Mouse (Mus musculus) G1E (cell line): ENCODE measurements around the gene Fam131b. TPM values are rescaled to one million over a fixed set of nuclear protein-coding genes. Genes with fewer than 3 reads are reported as not detected.

Source experiments
- ATAC-seq: 2 replicates; pipeline ENCODE4 v1.8.0; 2016; ENCODE audit warnings: mild to moderate bottlenecking; ENCODE audit not compliant: insufficient number of reproducible peaks, poor library complexity, low FRiP score, severe bottlenecking; ENCODE audit errors: extremely low read depth
- DNase-seq: peaks from one replicate; pipeline ENCODE4 v3.0.0; 2012; ENCODE audit warnings: low spot score
- H3K27me3 ChIP-seq: 2 replicates; pipeline ENCODE4 v1.6.1; 2012; ENCODE audit warnings: mild to moderate bottlenecking, low read length, inconsistent platforms; ENCODE audit not compliant: insufficient read depth
- H3K36me3 ChIP-seq: replicated peaks from 2 replicates; pipeline ENCODE3; 2012; ENCODE audit warnings: mild to moderate bottlenecking, inconsistent platforms
- H3K4me1 ChIP-seq: 2 replicates; pipeline ENCODE4 v1.6.1; 2012; ENCODE audit warnings: low read depth, low read length, inconsistent platforms, mixed read lengths; ENCODE audit not compliant: insufficient read depth
- H3K4me3 ChIP-seq: 2 replicates; pipeline ENCODE4 v1.5.1; 2012; ENCODE audit warnings: low read depth, mild to moderate bottlenecking, inconsistent platforms, low read length, moderate library complexity, mixed read lengths
- H3K9me3 ChIP-seq: replicated peaks from 2 replicates; pipeline ENCODE4 v1.6.1; 2012; ENCODE audit warnings: inconsistent platforms
- CTCF ChIP-seq: IDR thresholded peaks from 2 replicates; pipeline ENCODE4 v1.5.1; 2012; ENCODE audit warnings: low read depth, low read length, inconsistent platforms, mixed read lengths
- GATA1 ChIP-seq: IDR thresholded peaks from 2 replicates; pipeline ENCODE4 v1.6.1; 2012; ENCODE audit warnings: borderline replicate concordance, low read length, inconsistent platforms, mixed read lengths
- GATA2 ChIP-seq: IDR thresholded peaks from 2 replicates; pipeline ENCODE4 v1.6.1; 2012; ENCODE audit warnings: low read depth, low read length, inconsistent platforms, borderline replicate concordance
- POLR2AphosphoS5 ChIP-seq: IDR thresholded peaks from 2 replicates; pipeline ENCODE4 v1.6.1; 2012; ENCODE audit warnings: low read depth, low read length, inconsistent platforms; ENCODE audit not compliant: insufficient replicate concordance
- TAL1 ChIP-seq: conservative IDR thresholded peaks from 2 replicates; pipeline ENCODE4 v1.6.1; 2012; ENCODE audit warnings: low read depth, low read length, inconsistent platforms, mixed read lengths
- polyA plus RNA-seq: library from polyadenylated mRNA; stranded (reverse); fragments of >175 nt; gene quantifications from 2 replicates; pipeline ENCODE4 v1.2.3, GENCODE M21; 2012
- total RNA-seq, 2 experiments: library from RNA; stranded (forward) in 1 of 2; stranded (reverse) in 1 of 2; fragments of 200-1000 nt in 1 of 2; fragments of >200 nt in 1 of 2; fragmentation: Nextera tagmentation in 1 of 2; gene quantifications; 2 replicates each; pipeline ENCODE4 v1.2.3; 2014 to 2017

Gene Fam131b
- total and polyA plus RNA-seq, 3 experiments, result 0.01 to 0.05 TPM; not detected in 1

DNA sequence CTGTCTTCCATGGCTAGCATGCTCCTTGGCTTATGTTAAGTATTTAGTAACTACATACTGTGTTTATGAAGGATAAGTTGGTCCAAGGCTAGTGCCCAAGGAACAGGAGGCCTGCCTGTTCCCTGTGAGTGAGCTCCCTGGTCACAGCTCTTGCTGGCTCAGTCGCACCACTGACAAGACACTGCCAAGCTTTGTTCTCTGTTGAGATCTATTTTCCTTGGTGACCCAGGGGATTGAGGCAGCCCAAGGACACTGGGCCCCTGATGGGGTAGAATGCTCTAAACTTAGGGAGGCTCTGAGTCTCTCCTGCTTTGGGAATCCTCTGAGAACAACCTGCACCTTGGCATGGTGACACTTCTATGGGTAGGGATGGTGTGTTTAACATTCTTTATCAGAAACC, 37.6 kb upstream of the Fam131b start:
- H3K4me3 ChIP-seq, result no peak overlapping the region

DNA sequence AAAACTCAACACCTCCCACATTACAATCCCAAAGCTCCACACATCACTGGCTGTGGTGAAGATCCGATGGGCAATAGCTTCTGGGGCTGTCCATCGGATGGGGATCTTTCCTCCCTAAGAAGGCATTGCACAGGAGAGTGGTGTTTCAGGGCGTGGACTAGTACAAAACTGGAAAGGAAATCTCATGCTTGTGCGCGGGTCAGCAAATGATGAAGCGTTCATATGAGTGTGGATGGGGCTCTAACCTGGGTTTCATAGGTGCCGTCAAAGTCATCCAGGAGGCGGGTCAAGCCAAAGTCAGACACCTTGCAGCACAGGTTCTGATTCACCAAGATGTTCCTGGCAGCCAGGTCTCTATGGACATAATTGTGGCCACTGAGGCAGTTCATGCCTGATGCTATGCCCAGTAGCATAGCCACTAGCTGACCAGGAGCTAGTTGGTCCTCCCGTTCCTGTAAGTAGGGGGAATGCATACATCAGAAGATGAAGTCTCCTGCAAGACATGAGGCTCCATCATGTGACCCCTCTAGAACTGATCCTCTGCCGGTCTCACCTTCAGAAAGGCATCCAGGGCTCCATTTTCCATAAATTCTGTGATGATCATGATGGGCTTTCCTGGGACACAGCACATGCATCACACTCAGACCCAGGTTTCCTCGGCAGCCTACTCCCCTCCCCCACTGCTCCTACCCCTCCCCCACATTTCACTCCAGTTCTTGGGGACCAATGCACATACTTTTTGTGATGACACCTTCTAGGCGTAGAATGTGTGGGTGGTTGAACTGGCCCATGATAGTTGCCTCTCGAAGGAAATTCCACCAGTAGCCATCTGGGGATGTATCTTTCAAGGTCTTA, 36.8 kb upstream of the Fam131b start:
- Histone ChIP-seq H3K4me3 (no peak overlapping the region), H3K27me3 (peaks cover 23% of the 10 kb centered on the region), H3K36me3 (peaks cover 29% of the 10 kb centered on the region), H3K9me3 (no peaks in the 10 kb centered on the region), H3K4me1 (no peaks in the 10 kb centered on the region; the same call in 1 of the 2 replicates)
- no peak for TF ChIP-seq TAL1
- TF ChIP-seq GATA2, result no peak
- no peak for TF ChIP-seq POLR2AphosphoS5
- TF ChIP-seq CTCF, result no peak
- TF ChIP-seq GATA1, result no peak
- no peak for ATAC-seq
- no peak for DNase-seq

More for the DNA sequence above, 37.6 kb upstream of the Fam131b start:
- Histone ChIP-seq H3K36me3 (peaks cover 21% of the 10 kb centered on the region), H3K27me3 (peaks cover 23% of the 10 kb centered on the region), H3K9me3 (no peaks in the 10 kb centered on the region), H3K4me1 (no peaks in the 10 kb centered on the region; the same call in 1 of the 2 replicates)
- TF ChIP-seq GATA1, result no peak
- no peak for TF ChIP-seq CTCF
- no peak for TF ChIP-seq TAL1
- TF ChIP-seq GATA2, result no peak
- TF ChIP-seq POLR2AphosphoS5, result no peak
- ATAC-seq (no peak), DNase-seq (no peak)

DNA sequence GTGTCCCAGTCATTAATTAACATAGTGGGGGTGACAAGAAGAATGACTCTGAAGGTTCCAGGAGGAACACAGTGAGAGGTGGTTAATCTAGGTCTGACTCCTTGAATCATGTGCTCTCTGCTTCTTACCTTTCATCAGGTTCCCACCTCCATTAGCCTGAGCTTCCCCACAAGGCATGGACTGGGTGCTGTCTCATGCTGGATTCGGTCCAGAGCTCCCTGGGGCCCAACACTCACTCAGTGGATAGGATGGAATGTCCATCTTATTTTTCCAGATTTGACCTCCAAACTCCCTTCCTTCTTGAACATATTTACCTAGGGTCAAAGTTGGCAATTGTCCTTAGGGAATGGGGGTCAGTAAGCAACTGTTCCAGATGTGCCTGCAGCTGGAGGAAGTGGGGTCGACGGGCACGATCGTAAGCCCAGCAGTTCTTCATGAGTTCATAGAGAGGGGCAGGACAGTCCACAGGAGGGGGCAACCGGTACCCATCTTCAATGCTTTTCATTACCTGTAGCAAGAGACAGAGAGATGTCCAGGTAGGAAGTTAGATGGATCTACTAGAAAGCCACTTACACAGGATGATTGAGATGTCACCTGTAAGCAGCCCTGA, 35.9 kb upstream of the Fam131b start:
- no peak overlapping the region for H3K4me3 ChIP-seq
- H3K9me3 ChIP-seq, result no peaks in the 10 kb centered on the region
- no peak for DNase-seq
- no peak for TF ChIP-seq GATA2
- no peak for TF ChIP-seq POLR2AphosphoS5
- no peaks in the 10 kb centered on the region; the same call in 1 of the 2 replicates for H3K4me1 ChIP-seq
- peaks cover 19% of the 10 kb centered on the region for H3K27me3 ChIP-seq
- no peak for ATAC-seq
- H3K36me3 ChIP-seq, result peaks cover 38% of the 10 kb centered on the region

DNA sequence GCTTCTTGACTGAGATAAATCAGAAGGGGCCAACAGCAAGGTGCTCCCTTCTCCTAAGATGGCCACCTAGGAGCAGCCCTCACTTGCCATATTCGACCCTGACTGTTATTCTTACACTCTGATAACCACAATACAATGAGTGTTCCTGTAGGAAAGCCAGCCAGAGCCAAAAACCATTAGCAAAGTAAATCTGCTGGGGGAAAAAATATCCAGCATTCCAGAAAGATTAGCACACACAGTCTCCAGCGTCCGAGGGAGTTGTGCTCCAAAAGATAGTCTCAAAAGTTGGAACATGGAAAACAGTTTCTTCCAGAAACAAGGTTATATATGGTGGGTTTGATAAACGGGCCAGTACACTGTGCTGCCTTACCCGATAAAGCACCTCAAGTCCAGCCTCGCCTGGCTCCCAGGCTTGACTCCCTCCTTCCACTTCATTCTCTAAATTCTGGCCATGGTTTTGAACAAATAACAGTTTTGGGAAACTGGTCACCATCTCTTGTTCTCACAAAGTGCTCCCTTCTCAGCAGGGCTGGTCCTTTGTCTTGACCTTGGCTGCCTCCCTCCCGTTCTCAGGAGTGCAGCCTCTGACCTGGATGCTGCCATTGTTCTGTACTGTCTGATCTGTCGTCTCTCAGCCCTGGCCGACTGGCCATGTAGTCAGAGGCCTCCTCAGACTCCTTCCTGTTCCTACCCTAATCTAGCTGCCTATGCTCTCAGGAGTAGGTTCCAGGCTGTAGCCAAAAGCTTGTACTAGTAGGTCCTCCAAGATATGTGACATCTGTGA, 35.1 kb upstream of the Fam131b start:
- no peak for TF ChIP-seq CTCF
- no peak for TF ChIP-seq GATA2
- no peak for TF ChIP-seq TAL1
- no peak for TF ChIP-seq POLR2AphosphoS5
- TF ChIP-seq GATA1, result no peak
- DNase-seq (no peak), ATAC-seq (no peak)
- no peaks in the 10 kb centered on the region for H3K9me3 ChIP-seq
- H3K4me1 ChIP-seq, result peaks cover 4% of the 10 kb centered on the region
- H3K4me3 ChIP-seq, result no peak overlapping the region
- H3K36me3 ChIP-seq, result peaks cover 38% of the 10 kb centered on the region
- H3K27me3 ChIP-seq, result peaks cover 16% of the 10 kb centered on the region

DNA sequence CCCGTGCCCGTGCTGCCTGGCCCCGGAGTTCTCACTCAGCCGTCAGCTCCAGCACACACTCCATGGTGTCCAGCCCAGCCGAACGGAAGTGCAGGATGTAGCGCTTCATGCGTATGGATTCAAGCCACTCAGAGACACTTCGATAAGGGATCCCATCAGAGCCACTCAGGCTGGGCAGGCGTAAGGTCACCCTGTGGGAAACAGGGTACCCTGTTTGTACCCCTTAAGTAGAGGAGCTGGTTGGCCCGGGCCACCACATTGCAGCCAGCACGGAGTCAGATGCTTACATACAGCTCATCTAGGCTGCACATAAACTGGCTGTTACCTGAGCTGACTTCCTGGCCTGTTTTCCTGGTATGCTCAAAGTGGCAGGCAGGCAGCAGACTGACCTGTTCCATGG, 34.5 kb upstream of the Fam131b start:
- no peak for TF ChIP-seq TAL1
- no peak for TF ChIP-seq POLR2AphosphoS5
- TF ChIP-seq GATA1, result no peak
- no peak for TF ChIP-seq CTCF
- no peak for TF ChIP-seq GATA2
- Histone ChIP-seq H3K4me3 (no peak overlapping the region), H3K4me1 (peaks cover 11% of the 10 kb centered on the region), H3K9me3 (no peaks in the 10 kb centered on the region), H3K27me3 (peaks cover 10% of the 10 kb centered on the region), H3K36me3 (peaks cover 38% of the 10 kb centered on the region)
- ATAC-seq (no peak), DNase-seq (no peak)

DNA sequence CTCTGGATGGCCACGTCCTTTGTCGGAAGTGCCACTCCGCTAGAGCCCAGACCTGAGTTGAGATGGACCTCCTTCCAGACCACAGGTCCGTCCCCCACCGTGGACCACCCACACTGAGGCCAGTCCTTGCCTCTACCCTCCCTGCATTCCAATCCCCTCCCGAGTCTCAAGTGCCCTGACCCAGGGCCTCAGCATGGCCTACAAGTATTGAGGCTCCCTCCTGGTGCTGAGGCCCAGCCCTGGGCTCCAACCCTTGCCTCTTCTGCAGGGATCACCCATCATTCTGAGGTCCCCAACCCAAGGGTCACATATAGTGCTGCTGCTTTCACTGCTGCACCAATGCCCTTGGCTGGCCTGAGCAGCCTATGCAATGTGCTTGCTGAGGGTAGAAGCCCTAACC, 33.5 kb upstream of the Fam131b start:
- TF ChIP-seq GATA2 (no peak), GATA1 (no peak), CTCF (no peak), POLR2AphosphoS5 (no peak), TAL1 (no peak)
- H3K36me3 ChIP-seq, result peaks cover 38% of the 10 kb centered on the region
- no peak for ATAC-seq
- no peaks in the 10 kb centered on the region for H3K9me3 ChIP-seq
- H3K4me3 ChIP-seq, result no peak overlapping the region
- no peak for DNase-seq
- H3K4me1 ChIP-seq, result peaks cover 20% of the 10 kb centered on the region
- peaks cover 5% of the 10 kb centered on the region for H3K27me3 ChIP-seq
